Mouse (Mus musculus) regulatory T cell (primary cell): ENCODE measurements at regions not wholly inside any gene's neighbourhood (a gene's known extent, or its start where the extent isn't known, plus 50 kb on each side); places are given as distances from the start of the nearest gene placed in this dataset.
"Not testable (repeated sequence)": the region's sequence is repeated elsewhere in the genome, so short reads cannot be mapped to it uniquely, and the experiment has no call there.

ENCODE experiments used
- in situ Hi-C: fragments of 300-600 bp; cut with MboI, MseI; formaldehyde crosslinking; loops from one replicate; pipeline ENCODE4 v1.15.1; 2025; ENCODE audit warnings: high pct_unique_total_duplicates

DNA sequence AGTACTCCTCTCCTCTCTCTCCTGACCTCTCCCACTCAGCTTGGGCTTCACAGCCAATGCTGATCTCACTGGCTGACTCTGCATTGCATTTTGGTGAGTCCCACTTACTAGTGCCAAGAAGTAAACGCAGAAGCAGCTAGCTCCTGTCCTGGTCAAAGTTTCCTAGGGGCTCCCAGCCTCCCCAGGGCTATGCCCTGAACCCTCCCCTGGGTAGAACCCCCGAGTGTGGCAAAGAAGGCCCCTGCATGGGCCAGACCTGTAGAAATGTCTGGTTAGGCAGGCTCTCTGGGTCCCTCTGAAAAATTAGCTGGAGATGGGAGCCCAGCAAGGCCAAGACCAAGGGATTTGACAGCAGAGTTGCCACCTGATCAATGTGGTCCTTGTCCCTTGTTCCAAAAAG lies 454.3 kb downstream of the Gm10330 start:
- in situ Hi-C loops = not testable (repeated sequence)

DNA sequence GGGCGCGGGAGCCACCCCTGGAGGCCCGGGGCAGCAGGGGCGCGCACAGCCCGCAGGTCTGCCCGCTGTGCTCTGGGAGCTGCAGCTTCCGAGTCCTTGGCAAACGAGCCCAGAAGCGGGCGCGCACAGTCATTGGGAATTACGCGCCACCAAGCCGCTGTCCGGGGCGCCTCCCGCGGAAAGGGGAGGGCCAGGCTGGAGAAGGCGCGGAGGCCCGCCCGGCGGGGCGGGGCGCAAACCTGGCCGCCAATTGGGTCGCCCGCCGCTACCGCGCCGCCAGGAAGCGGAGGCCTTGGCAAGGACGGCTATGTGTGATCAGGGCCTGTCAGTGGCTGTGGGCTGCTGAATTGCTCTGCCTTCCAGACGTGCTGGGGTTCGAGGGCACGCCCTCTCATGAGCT lies 464.9 kb downstream of the Gm10330 start:
- in situ Hi-C loops = loop anchor here (5.0 kb wide), 1 partner anchor 1158 kb away; no protein-coding TSS in a partner anchor
